Mouse (Mus musculus): ENCODE results near the gene Pdxp. TPM values are rescaled to one million over a fixed set of nuclear protein-coding genes. Genes with fewer than 3 reads are reported as not detected.
"Not testable (repeated sequence)": the region's sequence is repeated elsewhere in the genome, so short reads cannot be mapped to it uniquely, and the experiment has no call there.

Pdxp gene
- polyA plus RNA-seq (2016; fragmentation: Nextera tagmentation; extraction: Ambion mirVana) = 26.5 and 35.7 TPM in 2 replicates

DNA sequence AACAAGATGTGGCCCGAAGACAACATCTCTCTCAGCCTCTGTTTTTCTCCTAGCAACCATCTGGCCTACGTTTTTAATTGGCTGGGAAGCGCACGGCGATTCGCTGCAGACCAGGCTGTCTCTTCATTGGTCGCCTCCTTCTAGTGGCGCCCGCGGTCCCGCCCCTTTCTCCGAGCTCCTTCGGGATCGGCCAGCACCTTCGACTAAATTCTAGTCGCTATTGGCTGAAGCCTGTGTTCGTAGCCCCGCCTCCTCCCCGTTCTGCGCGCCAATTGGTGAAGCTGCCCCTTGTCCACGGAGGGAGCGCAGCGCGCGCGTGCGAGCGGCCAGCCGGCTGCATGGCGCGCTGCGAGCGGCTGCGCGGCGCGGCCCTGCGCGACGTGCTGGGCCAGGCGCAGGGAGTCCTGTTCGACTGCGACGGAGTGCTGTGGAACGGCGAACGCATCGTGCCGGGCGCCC is at the start of gene Pdxp:
Pdxp (plus strand) TSS at position 288 of the 459 bp plus-strand sequence.
- Histone ChIP-seq H3K27ac (peak within 1 kb of the TSS; percentile 93), H3K9me3 (no peaks in the 10 kb centered on the region), H3K27me3 (ENCODE audit: insufficient read depth, poor library complexity, severe bottlenecking) (no peaks in the 10 kb centered on the region), H3K4me3 (peak within 1 kb of the TSS; percentile 86), H3K4me1 (peaks cover 42% of the 10 kb centered on the region), H3K36me3 (peaks cover 50% of the 10 kb centered on the region)
- DNase-seq (ENCODE audit: low spot score) = peak; percentile 99
- WGBS = under 1% methylated on average over 51 of the region's 51 CpGs

DNA sequence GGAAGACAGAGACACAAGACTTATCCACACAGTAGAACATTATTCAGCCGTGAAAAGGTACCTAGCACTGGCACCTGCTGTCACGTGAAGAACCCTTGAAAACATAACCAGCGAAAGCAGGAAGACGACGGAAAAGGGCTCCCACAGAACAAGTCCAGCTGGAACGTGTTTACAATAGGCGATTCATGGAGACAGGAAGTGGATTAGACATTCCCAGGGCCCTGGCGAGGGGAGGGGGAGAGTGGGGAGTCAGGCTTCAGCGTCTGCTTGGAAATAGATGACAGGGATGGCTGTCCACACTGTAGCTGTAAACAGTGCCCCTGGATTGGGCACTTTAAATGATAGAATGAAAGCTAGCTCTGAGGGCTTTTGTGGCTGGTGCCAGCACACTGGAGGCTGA is 45.3 kb upstream of the Pdxp start:
- no peaks in the 10 kb centered on the region for H3K36me3 ChIP-seq
- H3K9me3 ChIP-seq = no peaks in the 10 kb centered on the region
- peak overlapping the region; percentile 77 for H3K27ac ChIP-seq
- H3K27me3 ChIP-seq (ENCODE audit: insufficient read depth, poor library complexity, severe bottlenecking) = 0 out of 2 replicates have a peak, but pooled peaks cover 5% of the 10 kb centered on the region
- H3K4me3 ChIP-seq = no peak overlapping the region
- peak; percentile 88 for DNase-seq (ENCODE audit: low spot score)
- WGBS = 36% methylated on average over 9 of the region's 9 CpGs
- peaks cover 14% of the 10 kb centered on the region for H3K4me1 ChIP-seq

DNA sequence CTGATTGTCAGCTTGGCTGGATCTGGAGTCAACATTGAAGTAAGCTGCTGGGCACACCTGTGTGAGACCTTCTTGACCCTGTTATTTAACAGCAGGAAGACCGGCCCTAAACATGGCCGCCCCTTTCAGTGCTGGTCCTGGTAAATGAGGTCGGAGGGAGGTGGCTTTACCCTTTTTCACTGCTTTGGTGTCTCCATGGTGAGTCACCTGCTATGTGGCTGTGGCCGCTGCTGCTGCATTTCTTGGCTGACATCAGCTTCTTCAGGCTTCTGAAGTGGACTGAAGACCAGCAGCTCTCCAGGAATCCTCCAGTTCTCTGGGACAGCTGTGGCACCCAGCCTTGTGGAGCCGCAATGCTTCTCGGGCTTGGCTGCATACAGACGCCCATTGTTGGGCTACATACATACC is 44.9 kb upstream of the Pdxp start:
- Histone ChIP-seq H3K27ac (peak overlapping the region; percentile 77), H3K27me3 (ENCODE audit: insufficient read depth, poor library complexity, severe bottlenecking) (0 out of 2 replicates have a peak, but pooled peaks cover 1% of the 10 kb centered on the region), H3K4me3 (no peak overlapping the region), H3K36me3 (no peaks in the 10 kb centered on the region), H3K4me1 (peaks cover 15% of the 10 kb centered on the region), H3K9me3 (no peaks in the 10 kb centered on the region)
- 73% methylated on average over 7 of the region's 7 CpGs for WGBS
- DNase-seq (ENCODE audit: low spot score) = no peak

DNA sequence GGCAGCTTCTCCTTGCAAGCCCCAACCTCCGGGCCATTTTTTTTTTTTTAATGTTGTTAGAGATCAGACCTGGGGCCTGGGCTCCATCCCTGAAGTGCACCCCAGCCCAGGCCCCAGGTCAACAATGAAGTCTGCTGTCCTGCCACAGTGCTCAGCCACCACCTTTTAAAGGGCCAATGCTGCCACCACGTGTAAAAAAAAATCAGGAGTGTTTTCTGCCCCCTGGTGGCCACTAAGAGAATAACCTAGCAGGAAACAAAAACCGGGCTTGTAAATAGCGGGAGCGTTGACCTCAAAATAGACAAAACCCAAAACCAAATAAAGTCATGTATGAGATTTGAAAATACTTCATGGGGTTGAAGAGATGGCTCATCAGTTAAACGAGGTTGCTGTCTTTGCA is 43.9 kb upstream of the Pdxp start:
- Histone ChIP-seq H3K36me3 (no peaks in the 10 kb centered on the region), H3K4me1 (peaks cover 15% of the 10 kb centered on the region), H3K27ac (no peak overlapping the region), H3K4me3 (no peak overlapping the region), H3K9me3 (no peaks in the 10 kb centered on the region), H3K27me3 (ENCODE audit: insufficient read depth, poor library complexity, severe bottlenecking) (no peaks in the 10 kb centered on the region)
- DNase-seq (ENCODE audit: low spot score) = no peak
- 25% methylated on average over 6 of the region's 6 CpGs for WGBS

GRCm38 (mm10) chr15:78872021-78872608 is 41.6 kb upstream of the Pdxp start:
- WGBS = 52% methylated on average over 5 of the region's 5 CpGs
- Histone ChIP-seq H3K36me3 (no peaks in the 10 kb centered on the region), H3K4me1 (peaks cover 23% of the 10 kb centered on the region), H3K4me3 (no peak overlapping the region), H3K27me3 (ENCODE audit: insufficient read depth, poor library complexity, severe bottlenecking) (no peaks in the 10 kb centered on the region), H3K9me3 (no peaks in the 10 kb centered on the region), H3K27ac (no peak overlapping the region)
- no peak for DNase-seq (ENCODE audit: low spot score)

DNA sequence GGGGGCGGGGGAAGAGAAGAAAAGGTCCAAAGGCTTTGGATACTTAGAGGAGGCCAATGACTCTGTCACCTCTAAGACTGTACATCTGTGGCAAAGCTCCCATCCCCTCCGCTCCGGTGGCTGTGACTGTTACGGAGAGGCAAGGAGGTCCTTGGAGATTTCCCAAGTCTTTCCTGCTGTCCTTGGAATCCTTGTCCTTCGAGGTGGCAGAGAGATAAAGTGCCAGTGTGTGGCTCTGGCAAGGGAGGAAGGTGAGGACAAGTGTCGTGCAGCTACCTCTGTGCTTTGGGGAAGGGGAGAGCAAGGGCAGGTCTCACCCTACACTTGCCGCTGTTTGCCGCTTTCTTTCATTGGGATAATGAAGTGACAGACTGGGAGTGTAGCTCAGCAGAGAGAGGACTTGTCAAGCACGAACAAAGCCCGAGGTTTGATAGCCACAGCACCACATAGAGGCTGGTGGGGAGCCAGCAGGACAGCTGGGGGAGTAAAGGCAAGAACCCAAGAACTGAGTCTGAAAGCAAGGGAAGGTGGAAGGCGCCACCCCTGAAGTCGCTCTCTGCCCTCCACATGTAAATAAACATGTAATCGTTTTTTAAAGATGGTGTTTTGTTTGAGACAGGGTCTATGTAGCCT is 39.8 kb upstream of the Pdxp start:
- no peaks in the 10 kb centered on the region for H3K36me3 ChIP-seq
- no peaks in the 10 kb centered on the region for H3K27me3 ChIP-seq (ENCODE audit: insufficient read depth, poor library complexity, severe bottlenecking)
- DNase-seq (ENCODE audit: low spot score) = no peak
- H3K4me1 ChIP-seq = peaks cover 27% of the 10 kb centered on the region
- no peak overlapping the region for H3K4me3 ChIP-seq
- WGBS = 43% methylated on average over 13 of the region's 13 CpGs
- no peak overlapping the region for H3K27ac ChIP-seq
- H3K9me3 ChIP-seq = no peaks in the 10 kb centered on the region

DNA sequence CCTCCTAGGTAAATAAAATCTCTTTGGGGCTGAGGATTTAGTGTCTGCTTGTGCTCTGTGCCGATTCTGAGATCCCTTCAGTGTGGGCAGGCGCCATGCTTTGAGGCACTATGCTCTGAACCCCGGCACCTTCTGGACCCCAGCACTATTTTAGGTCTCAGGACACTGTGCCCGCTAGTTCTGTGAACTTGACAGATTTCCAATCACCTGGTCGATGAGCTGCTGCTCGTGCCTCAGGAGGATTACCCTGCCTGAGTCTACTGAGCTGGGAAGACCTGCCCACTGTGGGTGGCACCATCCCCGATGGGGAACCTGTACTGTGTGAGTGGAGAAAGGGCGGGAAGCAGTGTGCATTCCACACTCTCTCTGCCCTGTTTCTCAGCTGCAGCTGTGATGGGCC is 38.7 kb upstream of the Pdxp start:
- H3K4me1 ChIP-seq = peaks cover 36% of the 10 kb centered on the region
- 75% methylated on average over 8 of the region's 8 CpGs for WGBS
- H3K36me3 ChIP-seq = peaks cover 5% of the 10 kb centered on the region
- no peak overlapping the region for H3K4me3 ChIP-seq
- H3K9me3 ChIP-seq = no peaks in the 10 kb centered on the region
- no peaks in the 10 kb centered on the region for H3K27me3 ChIP-seq (ENCODE audit: insufficient read depth, poor library complexity, severe bottlenecking)
- no peak for DNase-seq (ENCODE audit: low spot score)
- H3K27ac ChIP-seq = peak overlapping the region; percentile 99; the same call in 1 of the 2 replicates

GRCm38 (mm10) chr15:78875537-78875936 is 38.2 kb upstream of the Pdxp start:
- Histone ChIP-seq H3K4me1 (peaks cover 39% of the 10 kb centered on the region), H3K27ac (peak overlapping the region; percentile 99), H3K4me3 (no peak overlapping the region), H3K36me3 (peaks cover 11% of the 10 kb centered on the region), H3K27me3 (ENCODE audit: insufficient read depth, poor library complexity, severe bottlenecking) (no peaks in the 10 kb centered on the region), H3K9me3 (no peaks in the 10 kb centered on the region)
- no peak for DNase-seq (ENCODE audit: low spot score)
- 71% methylated on average over 5 of the region's 5 CpGs for WGBS

GRCm38 (mm10) chr15:78876258-78876696 is 37.4 kb upstream of the Pdxp start:
- Histone ChIP-seq H3K4me3 (peak overlapping the region; percentile 84), H3K4me1 (peaks cover 44% of the 10 kb centered on the region), H3K27ac (peak overlapping the region; percentile 99), H3K27me3 (ENCODE audit: insufficient read depth, poor library complexity, severe bottlenecking) (no peaks in the 10 kb centered on the region), H3K36me3 (peaks cover 18% of the 10 kb centered on the region), H3K9me3 (no peaks in the 10 kb centered on the region)
- under 1% methylated on average over 17 of the region's 17 CpGs for WGBS
- DNase-seq (ENCODE audit: low spot score) = peak; percentile 94

DNA sequence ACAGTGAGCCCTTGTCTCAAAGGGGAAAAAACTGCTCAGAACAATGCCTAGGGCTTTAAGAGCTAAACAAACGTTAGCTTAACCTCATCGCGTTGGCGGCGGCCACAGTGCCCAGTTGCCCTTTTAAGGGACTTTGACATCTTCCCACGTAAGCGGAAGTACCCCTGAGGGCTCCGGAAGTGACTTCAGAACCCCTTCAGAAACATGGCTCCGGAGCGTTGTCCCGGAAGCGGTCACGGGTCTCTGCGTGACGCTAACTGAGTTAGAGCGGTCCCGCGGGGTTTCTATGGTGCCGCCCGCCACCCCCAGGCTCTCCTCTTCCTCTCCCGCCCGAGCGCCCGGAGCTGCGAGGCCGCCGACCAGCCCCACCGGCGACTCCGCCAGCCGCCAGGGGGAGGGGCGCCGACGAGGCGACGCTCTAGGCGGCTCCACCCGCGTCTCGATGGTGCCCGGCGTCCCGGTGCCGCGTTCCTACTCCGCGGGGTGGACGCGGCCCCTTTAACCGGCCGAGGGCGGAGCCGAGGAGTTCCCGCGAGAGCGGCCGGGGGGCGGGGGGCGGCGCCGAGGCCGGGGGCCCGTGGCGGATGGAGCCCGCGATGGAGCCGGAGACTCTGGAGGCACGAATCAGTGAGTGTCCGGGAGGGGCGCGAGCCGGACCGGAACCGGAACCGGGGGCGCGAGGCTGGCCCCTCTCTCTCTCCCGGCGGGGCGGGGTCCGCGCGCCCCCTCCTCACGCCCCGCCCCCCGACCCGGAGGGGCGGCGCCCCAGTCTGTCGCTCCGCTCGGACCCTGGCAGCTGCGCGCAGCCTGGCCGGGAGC is 36.5 kb upstream of the Pdxp start, which contains the start of gene Gga1:
Gga1 (plus strand) TSS at position 200 of the 819 bp plus-strand sequence.
- peak; percentile 97 for DNase-seq (ENCODE audit: low spot score)
- Histone ChIP-seq H3K36me3 (peaks cover 27% of the 10 kb centered on the region), H3K27me3 (ENCODE audit: insufficient read depth, poor library complexity, severe bottlenecking) (no peaks in the 10 kb centered on the region), H3K9me3 (no peaks in the 10 kb centered on the region), H3K4me3 (peak within 1 kb of the TSS; percentile 84), H3K4me1 (peaks cover 47% of the 10 kb centered on the region), H3K27ac (peak within 1 kb of the TSS; percentile 99)
- WGBS = 1% methylated on average over 86 of the region's 95 CpGs

DNA sequence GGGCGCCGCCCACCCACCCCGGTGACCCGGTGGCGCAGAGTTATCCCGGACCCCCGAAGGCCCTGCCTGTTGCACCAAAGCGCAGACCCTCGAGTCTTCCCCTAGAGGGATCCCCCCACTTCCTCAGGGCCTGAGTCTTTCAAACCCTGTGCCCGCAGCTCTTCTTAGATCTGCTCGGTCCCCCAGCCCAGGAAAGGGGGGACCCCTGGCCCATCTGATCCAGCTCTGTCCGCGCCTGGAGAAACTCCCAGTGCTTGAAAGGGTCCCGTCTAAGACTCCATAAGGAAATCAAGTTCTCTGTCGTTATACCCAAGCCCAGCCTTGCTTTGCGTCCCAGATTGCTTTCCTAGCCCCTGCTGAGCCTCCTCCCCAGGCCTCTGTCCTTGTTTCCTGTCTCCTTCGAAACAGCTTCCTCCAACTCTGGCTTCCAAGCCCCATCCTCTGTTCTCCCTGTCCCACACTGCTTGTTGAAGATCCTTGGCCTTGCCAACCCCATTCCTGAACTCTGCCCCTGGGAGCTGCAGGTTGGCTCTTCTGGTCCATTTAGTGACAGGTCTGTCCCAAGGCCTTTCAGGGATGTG is 35.8 kb upstream of the Pdxp start:
- Histone ChIP-seq H3K27ac (peak overlapping the region; percentile 99), H3K36me3 (peaks cover 34% of the 10 kb centered on the region), H3K9me3 (no peaks in the 10 kb centered on the region), H3K27me3 (ENCODE audit: insufficient read depth, poor library complexity, severe bottlenecking) (no peaks in the 10 kb centered on the region), H3K4me3 (peak overlapping the region; percentile 84), H3K4me1 (peaks cover 47% of the 10 kb centered on the region)
- under 1% methylated on average over 17 of the region's 17 CpGs for WGBS
- no peak for DNase-seq (ENCODE audit: low spot score)

- peaks cover 43% of the 10 kb centered on the region for H3K4me1 ChIP-seq
- WGBS = 55% methylated on average over 7 of the region's 7 CpGs
- H3K36me3 ChIP-seq = peaks cover 45% of the 10 kb centered on the region
- not testable (repeated sequence) for H3K4me3 ChIP-seq; H3K9me3 ChIP-seq; H3K27me3 ChIP-seq (ENCODE audit: insufficient read depth, poor library complexity, severe bottlenecking); DNase-seq (ENCODE audit: low spot score)
- H3K27ac ChIP-seq = peak overlapping the region; percentile 44
Measured at GRCm38 (mm10) chr15:78878792-78879516, 34.8 kb upstream of the Pdxp start.
